Mouse (Mus musculus): ENCODE data around the gene Pkp4. TPM values are rescaled to one million over a fixed set of nuclear protein-coding genes. Genes with fewer than 3 reads are reported as not detected.

Pkp4 gene
- total and polyA plus RNA-seq, 3 experiments = not detected

Other genes with a start within 250 kb of the Pkp4 start
- not detected in 2 replicates for gene Ccdc148, start 167 bp upstream of the Pkp4 start, total RNA-seq (2012; rRNA removed)
- not detected for gene Ccdc148, start 167 bp upstream of the Pkp4 start, polyA plus RNA-seq (2012; ENCODE audit: insufficient read depth in 1 of 2, insufficient read length in 2 of 2, low read depth in 1 of 2, low replicate concordance in 2 of 2, missing spikeins in 1 of 2)